Mouse (Mus musculus) C2C12 (cell line): ENCODE results near the gene Dgkd.

Experiments used
- CEBPB ChIP-seq: IDR thresholded peaks from one replicate; pipeline ENCODE4 v1.6.1; 2011; ENCODE audit warnings: low read depth, mild to moderate bottlenecking, control low read depth, moderate library complexity
- CTCF ChIP-seq: IDR thresholded peaks from one replicate; pipeline ENCODE4 v1.5.1; 2011; ENCODE audit not compliant: control insufficient read depth, insufficient read depth, insufficient read length
- FOSL1 ChIP-seq: IDR thresholded peaks from one replicate; pipeline ENCODE4 v1.8.0; 2011; ENCODE audit warnings: mild to moderate bottlenecking, low read length; ENCODE audit not compliant: poor library complexity, insufficient read depth, severe bottlenecking
- MAX ChIP-seq: IDR thresholded peaks from one replicate; pipeline ENCODE4 v1.6.1; 2011; ENCODE audit warnings: mild to moderate bottlenecking, control low read depth
- MYOD1 ChIP-seq: IDR thresholded peaks from one replicate; pipeline ENCODE4 v1.6.1; 2011; ENCODE audit warnings: low read depth; ENCODE audit not compliant: control insufficient read depth, insufficient read length
- USF1 ChIP-seq: IDR thresholded peaks from one replicate; pipeline ENCODE4 v1.6.1; 2011; ENCODE audit warnings: low read depth, mild to moderate bottlenecking, control low read depth, moderate library complexity

GRCm38 (mm10) chr1:87858529-87858928 lies 5.4 kb downstream of the Dgkd start:
- no peak for TF ChIP-seq CTCF
- no peak for TF ChIP-seq USF1
- TF ChIP-seq MAX: no peak
- TF ChIP-seq MYOD1: no peak
- TF ChIP-seq CEBPB: no peak
- TF ChIP-seq FOSL1: no peak
